Mouse (Mus musculus): ENCODE results near the gene Armc9. TPM values are rescaled to one million over a fixed set of nuclear protein-coding genes. Genes with fewer than 3 reads are reported as not detected.

Armc9 gene
- total RNA-seq, 2 experiments from 2014 or later: 0.80 to 1.2 TPM

GRCm38 (mm10) chr1:86265060-86265459, 110.5 kb downstream of the Armc9 start:
- no peak for ATAC-seq (replicated peaks; ENCODE audit: poor library complexity, severe bottlenecking)

GRCm38 (mm10) chr1:86268492-86269189, 114.1 kb downstream of the Armc9 start:
- ATAC-seq (replicated peaks; ENCODE audit: poor library complexity, severe bottlenecking): no peak

- ATAC-seq (replicated peaks; ENCODE audit: poor library complexity, severe bottlenecking): peak; percentile 52
Measured at GRCm38 (mm10) chr1:86269190-86269508, 114.6 kb downstream of the Armc9 start.

GRCm38 (mm10) chr1:86271707-86272106, 117.1 kb downstream of the Armc9 start:
- ATAC-seq (replicated peaks; ENCODE audit: poor library complexity, severe bottlenecking): no peak

GRCm38 (mm10) chr1:86277055-86277454, 122.5 kb downstream of the Armc9 start:
- no peak for ATAC-seq (replicated peaks; ENCODE audit: poor library complexity, severe bottlenecking)

GRCm38 (mm10) chr1:86281781-86282536, 127.4 kb downstream of the Armc9 start:
- no peak for ATAC-seq (replicated peaks; ENCODE audit: poor library complexity, severe bottlenecking)

GRCm38 (mm10) chr1:86284101-86284500, 129.5 kb downstream of the Armc9 start:
- ATAC-seq (replicated peaks; ENCODE audit: poor library complexity, severe bottlenecking): no peak

- no peak for ATAC-seq (replicated peaks; ENCODE audit: poor library complexity, severe bottlenecking)
Measured at GRCm38 (mm10) chr1:86285295-86285694, 130.7 kb downstream of the Armc9 start.

- ATAC-seq (replicated peaks; ENCODE audit: poor library complexity, severe bottlenecking): no peak
Measured at GRCm38 (mm10) chr1:86287473-86287872, 132.9 kb downstream of the Armc9 start.

GRCm38 (mm10) chr1:86290452-86290851, 135.9 kb downstream of the Armc9 start:
- ATAC-seq (replicated peaks; ENCODE audit: poor library complexity, severe bottlenecking): no peak

GRCm38 (mm10) chr1:86293091-86293490, 138.5 kb downstream of the Armc9 start:
- no peak for ATAC-seq (replicated peaks; ENCODE audit: poor library complexity, severe bottlenecking)

- no peak for ATAC-seq (replicated peaks; ENCODE audit: poor library complexity, severe bottlenecking)
Measured at GRCm38 (mm10) chr1:86293868-86294267, 139.3 kb downstream of the Armc9 start.

GRCm38 (mm10) chr1:86294472-86294871, 139.9 kb downstream of the Armc9 start:
- ATAC-seq (replicated peaks; ENCODE audit: poor library complexity, severe bottlenecking): no peak

- ATAC-seq (replicated peaks; ENCODE audit: poor library complexity, severe bottlenecking): no peak
Measured at GRCm38 (mm10) chr1:86300093-86300492, 145.5 kb downstream of the Armc9 start.

GRCm38 (mm10) chr1:86300731-86301130, 146.2 kb downstream of the Armc9 start:
- 0 out of 2 replicates have a peak, but pooled peaks have one; percentile 6 for ATAC-seq (replicated peaks; ENCODE audit: poor library complexity, severe bottlenecking)

- no peak for ATAC-seq (replicated peaks; ENCODE audit: poor library complexity, severe bottlenecking)
Measured at GRCm38 (mm10) chr1:86301221-86302091, 146.9 kb downstream of the Armc9 start.

GRCm38 (mm10) chr1:86302532-86302931, 148.0 kb downstream of the Armc9 start, which contains the start of gene B3gnt7:
B3gnt7 (plus strand) TSS chr1:86302832.
- no peak for ATAC-seq (replicated peaks; ENCODE audit: poor library complexity, severe bottlenecking)

GRCm38 (mm10) chr1:86303063-86303872, 148.7 kb downstream of the Armc9 start:
- ATAC-seq (replicated peaks; ENCODE audit: poor library complexity, severe bottlenecking): peak; percentile 77

GRCm38 (mm10) chr1:86303873-86304250, 149.3 kb downstream of the Armc9 start:
- ATAC-seq (replicated peaks; ENCODE audit: poor library complexity, severe bottlenecking): no peak

- ATAC-seq (replicated peaks; ENCODE audit: poor library complexity, severe bottlenecking): no peak
Measured at GRCm38 (mm10) chr1:86306686-86307085, 152.1 kb downstream of the Armc9 start.
